Mouse (Mus musculus) brain, embryonic 14.5 days (tissue): ENCODE measurements around the gene Gsc2. TPM values are rescaled to one million over a fixed set of nuclear protein-coding genes. Genes with fewer than 3 reads are reported as not detected.
"Not testable (repeated sequence)": the region's sequence is repeated elsewhere in the genome, so short reads cannot be mapped to it uniquely, and the experiment has no call there.

Experiments used
- DNase-seq: peaks from one replicate; pipeline ENCODE4 v3.0.0-alpha.2; 2011; ENCODE audit warnings: low read depth
- CTCF ChIP-seq: fragments of 200-500 bp; IDR thresholded peaks from 2 replicates; pipeline ENCODE4 v1.5.1; 2012; ENCODE audit warnings: inconsistent platforms, mild to moderate bottlenecking, moderate library complexity, borderline replicate concordance; ENCODE audit not compliant: insufficient read depth, insufficient read length; ENCODE audit errors: extremely low read depth
- POLR2A ChIP-seq: fragments of 200-500 bp; IDR thresholded peaks from 2 replicates; pipeline ENCODE4 v1.6.1; 2012; ENCODE audit warnings: mild to moderate bottlenecking, inconsistent platforms, borderline replicate concordance; ENCODE audit not compliant: poor library complexity, insufficient read depth, insufficient read length, severe bottlenecking; ENCODE audit errors: extremely low read depth
- polyA plus RNA-seq: library from polyadenylated mRNA; depleted of rRNA; stranded (reverse); fragments of >200 nt; gene quantifications from 2 replicates; pipeline ENCODE4 v1.2.3, GENCODE M21; 2012; rRNA removed

The Gsc2 gene
- polyA plus RNA-seq, result 0.55 and 1.1 TPM in 2 replicates

DNA sequence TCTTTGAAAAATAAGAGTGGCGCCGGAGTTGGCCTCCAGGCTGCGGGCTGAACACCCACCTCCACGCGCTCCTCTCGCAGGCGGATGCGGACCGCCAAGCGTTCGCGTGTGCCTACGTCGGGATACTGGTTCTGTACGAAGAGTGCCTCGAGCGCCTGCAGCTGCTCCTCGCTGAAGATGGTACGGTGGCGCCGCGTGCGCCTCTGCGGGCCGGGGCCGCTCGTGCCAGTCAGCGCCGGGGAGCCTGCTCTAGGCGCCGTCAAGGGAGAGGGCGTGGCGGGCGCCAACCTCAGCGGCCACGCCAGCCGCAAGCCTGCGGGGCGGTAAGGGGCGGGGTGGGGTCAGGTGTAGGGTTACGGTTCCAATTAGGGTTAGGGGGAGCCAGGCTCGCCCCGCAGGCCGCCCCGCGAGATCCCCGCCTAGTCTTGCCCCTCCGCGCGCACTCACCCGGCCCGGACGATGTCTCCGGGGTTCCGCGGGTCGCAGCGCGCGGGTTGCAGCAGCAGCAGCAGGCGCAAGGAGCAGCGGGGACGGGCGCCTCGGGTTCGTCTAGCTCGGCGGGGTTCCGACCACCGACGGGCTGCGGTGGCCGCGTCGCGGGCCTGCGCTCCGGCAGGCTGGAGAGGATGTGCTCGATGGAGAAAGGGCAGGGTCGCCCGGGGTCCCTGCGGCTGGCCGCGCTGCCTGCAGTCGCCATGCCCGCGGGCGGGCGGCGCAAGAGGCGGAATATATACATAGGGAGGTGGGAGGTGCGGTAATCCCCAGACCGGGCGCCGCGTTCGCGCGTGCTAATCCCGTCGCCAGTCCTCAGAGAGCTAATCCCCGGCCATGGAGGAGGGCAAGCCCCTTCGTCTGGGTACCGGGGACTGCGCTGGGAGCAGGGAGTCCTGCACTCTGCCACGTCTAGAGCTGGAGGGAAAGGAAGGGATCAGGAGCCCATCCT is at the start of gene Gsc2:
Gsc2 (minus strand) TSS at position 753 of the 943 bp plus-strand sequence.
- DNase-seq, result peak; percentile 29
- TF ChIP-seq CTCF (no peak), POLR2A (no peak)

GRCm38 (mm10) chr16:17962091-17962490 is 47.2 kb upstream of the Gsc2 start:
- DNase-seq, result no peak
- TF ChIP-seq POLR2A, result no peak
- no peak for TF ChIP-seq CTCF

DNA sequence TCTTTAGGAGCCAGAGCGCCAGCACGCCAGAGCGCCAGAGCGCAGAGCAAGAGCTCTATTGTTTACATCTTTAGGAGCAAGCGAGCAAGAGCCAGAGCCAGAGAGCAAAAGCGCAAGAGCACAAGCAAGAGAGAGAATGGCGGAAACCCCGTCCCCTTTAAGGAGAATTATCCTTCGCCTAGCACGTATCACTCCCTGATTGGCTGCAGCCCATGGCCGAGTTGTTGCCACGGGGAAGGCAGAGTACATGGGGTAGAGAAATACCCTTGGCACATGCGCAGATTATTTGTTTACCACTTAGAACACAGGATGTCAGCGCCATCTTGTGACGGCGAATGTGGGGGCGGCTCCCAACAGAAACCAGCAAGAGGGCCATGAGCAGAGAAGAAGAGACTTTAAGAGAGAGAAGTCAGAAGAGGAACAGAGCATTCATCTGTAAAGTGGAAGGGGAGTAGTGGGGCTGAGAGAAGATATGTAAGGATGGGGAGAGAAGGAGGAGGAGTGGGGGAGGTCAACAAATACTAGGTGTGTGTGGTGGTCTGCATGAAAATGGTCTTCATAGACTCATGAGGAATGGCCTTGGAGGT is 41.3 kb upstream of the Gsc2 start:
- DNase-seq, result not testable (repeated sequence)

DNA sequence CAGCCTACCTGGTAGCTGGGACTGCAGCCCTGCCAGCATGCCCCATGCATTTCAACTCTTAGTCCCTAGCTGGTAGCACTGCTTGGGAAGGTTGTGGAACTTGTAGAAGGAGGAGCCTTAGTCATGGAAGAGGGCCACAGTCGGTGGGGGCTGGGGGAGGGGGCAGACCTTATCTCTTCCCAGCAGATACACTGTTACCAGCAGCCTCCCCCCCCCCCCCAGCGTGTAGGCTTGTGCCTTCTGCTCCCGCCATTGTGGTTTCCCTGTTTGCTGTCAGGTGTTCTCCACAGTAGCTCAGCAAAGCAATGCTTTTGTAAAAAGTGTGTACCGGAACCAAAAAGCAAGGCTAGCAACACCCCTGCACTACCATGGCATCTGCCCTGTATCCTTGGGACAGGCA is 36.8 kb upstream of the Gsc2 start:
- TF ChIP-seq POLR2A, result no peak
- no peak for TF ChIP-seq CTCF
- no peak for DNase-seq

DNA sequence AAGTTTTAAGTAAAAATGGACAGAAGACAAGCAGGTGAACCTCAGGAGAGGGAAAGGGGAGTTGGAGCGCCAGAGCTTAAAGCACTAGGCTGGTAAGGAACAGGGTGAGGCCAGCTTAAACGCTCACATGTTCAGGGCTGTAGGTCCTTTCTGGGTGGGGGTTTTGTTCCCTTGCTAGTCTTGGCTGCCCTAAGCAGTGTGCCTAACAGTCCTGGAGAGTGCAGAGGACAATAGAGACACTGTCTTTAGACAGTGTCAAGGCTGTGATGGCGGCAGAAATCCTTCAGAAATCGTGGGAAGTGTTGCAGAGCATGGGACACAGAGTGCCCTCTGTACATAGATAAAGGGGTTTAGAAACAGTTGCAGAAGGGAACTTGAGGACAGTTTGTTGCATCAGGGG is 35.2 kb upstream of the Gsc2 start:
- no peak for TF ChIP-seq POLR2A
- no peak for TF ChIP-seq CTCF
- peak; percentile 41 for DNase-seq

DNA sequence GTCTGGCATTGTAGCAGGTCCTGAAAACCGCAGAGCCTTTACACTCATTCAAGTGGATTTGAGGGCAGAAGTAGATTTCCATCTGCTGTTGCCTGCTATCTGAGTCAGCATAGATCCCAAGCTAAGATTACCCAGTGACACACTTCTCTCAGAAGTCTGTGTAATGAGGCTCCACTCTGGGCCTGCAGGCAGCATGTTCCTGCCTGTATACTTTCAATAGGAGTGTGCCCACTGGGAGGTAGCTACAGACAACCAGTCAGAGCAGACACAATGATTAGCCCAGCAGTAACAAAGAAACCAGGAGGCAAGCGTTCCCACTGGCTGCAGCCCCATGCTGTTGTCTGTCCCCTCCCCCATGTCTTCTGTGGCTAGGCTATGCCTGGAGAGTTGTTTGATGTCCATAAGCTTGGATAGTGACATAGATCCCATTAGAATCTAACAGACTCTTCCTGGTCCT is 34.6 kb upstream of the Gsc2 start:
- peak; percentile 89 for DNase-seq
- TF ChIP-seq CTCF (no peak), POLR2A (no peak)

GRCm38 (mm10) chr16:17945081-17945831 is 30.4 kb upstream of the Gsc2 start:
- TF ChIP-seq CTCF, result no peak
- DNase-seq, result peak; percentile 6

DNA sequence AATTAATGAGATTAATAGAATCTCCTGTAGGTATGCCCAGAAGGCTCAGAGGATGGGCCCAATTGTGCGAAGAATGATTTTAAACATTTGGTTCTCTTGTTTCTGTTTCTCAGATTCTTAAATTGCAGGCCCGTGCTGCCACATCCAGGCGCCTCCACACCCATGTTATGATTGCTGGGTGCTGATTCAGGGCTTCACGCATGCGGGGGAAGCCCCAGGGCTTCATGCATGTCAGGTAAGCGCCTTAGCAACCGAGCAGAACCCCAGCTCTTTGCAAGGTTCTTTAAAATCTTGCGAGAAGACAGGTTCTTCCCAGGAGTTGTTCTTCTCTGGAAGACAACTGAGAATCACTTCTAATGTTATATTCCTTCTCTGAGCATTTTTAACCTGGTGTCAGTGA is 28.6 kb upstream of the Gsc2 start:
- no peak for TF ChIP-seq CTCF
- TF ChIP-seq POLR2A, result no peak
- DNase-seq, result no peak

DNA sequence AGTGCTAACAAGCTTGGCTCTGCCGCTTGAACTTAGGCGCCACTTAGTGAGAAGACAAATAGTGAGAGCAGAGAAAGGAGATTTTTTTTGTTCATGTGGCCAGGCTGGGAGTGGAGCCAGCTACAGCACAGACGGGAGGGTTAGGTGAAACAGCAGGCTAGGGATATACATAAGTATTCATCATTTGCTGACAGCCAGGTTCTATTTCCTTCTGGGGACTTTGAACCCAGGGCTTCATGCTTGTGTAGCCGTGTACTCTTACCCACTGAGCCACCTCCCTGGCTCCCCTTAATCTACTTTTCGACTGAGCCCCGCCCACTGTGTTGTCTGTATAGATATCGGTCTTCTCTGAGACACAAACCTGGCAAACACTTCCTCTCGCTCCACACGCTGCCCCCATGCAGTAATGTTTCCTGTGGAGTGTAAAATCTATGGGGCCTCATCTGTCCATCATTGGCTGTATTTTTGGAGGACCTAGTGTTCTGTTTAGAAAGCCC is 24.4 kb upstream of the Gsc2 start:
- peak; percentile 53 for DNase-seq
- TF ChIP-seq CTCF (no peak), POLR2A (no peak)

DNA sequence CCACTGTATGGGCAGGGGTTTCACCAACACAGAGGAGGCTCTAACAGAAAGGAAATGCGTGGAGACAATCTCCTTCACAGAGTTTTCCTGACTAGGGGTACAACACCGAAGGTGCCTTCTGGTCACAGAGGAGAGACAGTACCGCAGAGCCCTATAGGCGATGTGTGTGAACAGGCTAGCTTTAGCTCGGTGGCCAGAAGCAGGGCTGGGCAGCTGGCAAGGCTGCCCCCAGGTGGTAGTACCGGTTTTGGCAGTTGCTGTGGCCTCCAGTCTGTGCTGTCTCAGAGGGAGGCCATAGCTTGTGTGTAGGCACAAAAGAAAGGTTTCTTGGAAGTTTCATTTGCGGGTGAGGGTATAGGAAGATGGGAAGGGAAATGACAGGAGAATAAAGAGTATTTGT is 24.0 kb upstream of the Gsc2 start:
- TF ChIP-seq POLR2A (no peak), CTCF (peak; percentile 75)
- DNase-seq, result peak; percentile 75

GRCm38 (mm10) chr16:17938187-17938586 is 23.3 kb upstream of the Gsc2 start:
- no peak for DNase-seq
- no peak for TF ChIP-seq CTCF
- no peak for TF ChIP-seq POLR2A
